Mouse (Mus musculus): ENCODE measurements at regions not wholly inside any gene's neighbourhood (a gene's known extent, or its start where the extent isn't known, plus 50 kb on each side); places are given as distances from the start of the nearest gene placed in this dataset.

DNA sequence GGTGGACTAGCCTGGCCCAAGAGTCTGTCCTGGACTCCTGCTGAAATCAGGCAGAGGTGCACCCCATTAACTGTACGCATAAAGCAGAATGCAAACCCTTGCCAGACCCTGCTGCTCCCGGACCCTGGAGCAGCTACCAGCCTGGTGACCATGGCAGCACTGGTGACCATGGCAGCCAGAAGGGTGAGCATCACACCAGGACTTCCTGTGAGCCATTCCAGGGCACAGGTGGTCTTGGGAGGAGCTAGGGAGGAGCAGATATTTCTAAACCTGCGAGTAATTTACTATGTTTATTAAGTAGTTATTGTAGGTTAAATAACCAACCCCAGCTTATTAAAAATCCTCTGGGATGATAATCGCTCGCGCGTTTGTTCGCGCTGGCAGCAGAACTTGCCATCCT lies 113.8 kb downstream of the Plxna1 start:
- TF ChIP-seq CTCF (IDR thresholded peaks at IDR 0.05; ENCODE audit: control insufficient read depth, insufficient read depth, insufficient replicate concordance, low read depth, low read length) (no peak), POLR2A (IDR thresholded peaks at IDR 0.05; ENCODE audit: control insufficient read depth, low read depth, low read length) (no peak)

Measured in testis, adult 2 months (tissue).